Mouse (Mus musculus) testis, adult 2 months (tissue): ENCODE results near the gene Glud1. TPM values are rescaled to one million over a fixed set of nuclear protein-coding genes. Genes with fewer than 3 reads are reported as not detected.

Experiments used
- H3K27ac ChIP-seq: fragments of 200-500 bp; 2 replicates; pipeline ENCODE4 v1.5.1; 2012; ENCODE audit warnings: low read depth, low read length; ENCODE audit not compliant: control insufficient read depth, insufficient read depth
- H3K27me3 ChIP-seq: fragments of 200-500 bp; 2 replicates; pipeline ENCODE4 v1.6.1; 2012; ENCODE audit warnings: mild to moderate bottlenecking, low read length, moderate library complexity; ENCODE audit not compliant: control insufficient read depth, insufficient read depth
- H3K36me3 ChIP-seq: fragments of 200-500 bp; 2 replicates; pipeline ENCODE4 v1.6.1; 2012; ENCODE audit warnings: mild to moderate bottlenecking, low read length; ENCODE audit not compliant: control insufficient read depth, insufficient read depth
- H3K4me1 ChIP-seq: fragments of 200-500 bp; 2 replicates; pipeline ENCODE4 v1.6.1; 2012; ENCODE audit warnings: low read length; ENCODE audit not compliant: control insufficient read depth, insufficient read depth
- H3K4me3 ChIP-seq: fragments of 200-500 bp; 2 replicates; pipeline ENCODE4 v1.5.1; 2012; ENCODE audit warnings: low read depth, mild to moderate bottlenecking, low read length, moderate library complexity, mixed read lengths; ENCODE audit not compliant: control insufficient read depth
- CTCF ChIP-seq: fragments of 200-500 bp; IDR thresholded peaks from 2 replicates; pipeline ENCODE4 v1.5.1; 2012; ENCODE audit warnings: low read depth, mild to moderate bottlenecking, inconsistent platforms, low read length, moderate library complexity; ENCODE audit not compliant: control insufficient read depth, insufficient read depth, insufficient replicate concordance
- POLR2A ChIP-seq: fragments of 200-500 bp; IDR thresholded peaks from 2 replicates; pipeline ENCODE4 v1.6.1; 2012; ENCODE audit warnings: low read depth, mild to moderate bottlenecking, inconsistent platforms, low read length, moderate library complexity; ENCODE audit not compliant: control insufficient read depth
- polyA plus RNA-seq: library from polyadenylated mRNA; depleted of rRNA; stranded (reverse); fragments of >200 nt; gene quantifications from 2 replicates; pipeline ENCODE4 v1.2.3, GENCODE M21; 2012

The Glud1 gene
- polyA plus RNA-seq, 1 experiment, result 7.1 TPM

DNA sequence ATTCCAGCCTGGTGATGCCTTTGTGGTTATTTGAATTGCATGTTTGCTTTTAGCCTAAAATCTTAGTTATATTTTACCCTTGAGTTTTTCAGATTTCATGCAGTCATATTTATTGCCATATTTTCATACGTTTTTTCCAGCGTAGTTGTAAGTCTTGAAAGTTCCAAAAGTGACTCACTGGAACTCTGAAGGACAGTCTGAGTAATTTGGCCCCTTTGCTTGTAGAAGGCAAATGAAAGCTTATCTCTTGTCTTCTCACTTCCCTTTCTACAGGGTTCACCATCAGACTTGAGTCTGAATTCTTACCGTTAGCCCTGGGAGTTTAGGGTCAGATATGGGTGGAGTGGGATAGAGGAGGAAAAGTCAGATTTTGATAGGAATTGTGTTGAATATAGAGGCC, 16.1 kb downstream of the Glud1 start:
- H3K27ac ChIP-seq, result no peak overlapping the region
- no peaks in the 10 kb centered on the region; the same call in 1 of the 2 replicates for H3K36me3 ChIP-seq
- no peak overlapping the region for H3K4me3 ChIP-seq
- no peak for TF ChIP-seq POLR2A
- no peaks in the 10 kb centered on the region for H3K27me3 ChIP-seq
- no peaks in the 10 kb centered on the region for H3K4me1 ChIP-seq

DNA sequence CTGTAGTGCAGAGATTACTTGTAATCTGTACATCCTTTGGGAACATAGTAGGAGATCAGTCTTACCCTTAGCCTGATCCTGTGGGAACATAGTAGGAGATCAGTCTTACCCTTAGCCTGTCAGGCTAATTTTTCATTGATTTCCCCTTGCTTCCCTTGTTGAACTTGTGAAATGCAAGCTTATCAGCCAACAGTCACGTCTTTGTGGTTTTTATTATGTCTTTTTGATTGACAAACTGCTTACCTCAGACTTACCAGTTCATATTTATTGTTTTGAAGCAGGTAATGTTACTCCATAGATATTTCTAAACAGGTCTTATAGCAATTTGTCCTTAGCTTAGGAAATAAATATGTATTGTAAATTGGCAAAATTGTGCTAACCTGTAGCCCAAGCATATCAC, 17.1 kb downstream of the Glud1 start:
- no peaks in the 10 kb centered on the region for H3K27me3 ChIP-seq
- no peak overlapping the region for H3K4me3 ChIP-seq
- H3K27ac ChIP-seq, result no peak overlapping the region
- H3K4me1 ChIP-seq, result no peaks in the 10 kb centered on the region
- TF ChIP-seq POLR2A (no peak), CTCF (no peak)
- H3K36me3 ChIP-seq, result no peaks in the 10 kb centered on the region; the same call in 1 of the 2 replicates

DNA sequence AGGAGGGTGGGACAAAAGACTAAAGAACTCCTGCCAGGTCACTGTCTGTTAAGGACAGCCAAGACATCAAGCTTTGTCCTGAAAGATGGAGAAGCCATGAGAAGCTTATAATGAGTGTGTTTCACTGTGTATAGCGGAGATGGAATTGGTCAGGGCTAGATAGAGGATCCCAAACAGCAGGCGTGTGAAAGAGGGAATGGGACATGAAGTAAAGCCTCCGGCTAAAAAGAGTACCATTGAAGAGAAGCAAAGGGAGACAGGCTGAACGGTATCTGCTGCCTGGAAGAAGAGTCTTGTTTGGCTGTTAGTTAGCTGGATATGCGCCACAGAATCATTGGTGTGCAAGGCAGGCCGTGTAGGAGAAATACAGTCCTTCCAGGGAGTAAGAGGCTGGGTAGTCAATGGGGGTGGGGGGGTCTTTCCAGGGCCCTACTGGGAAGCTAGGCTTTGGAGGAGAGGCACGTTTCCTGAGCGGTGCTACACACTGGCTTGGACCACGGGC, 20.2 kb downstream of the Glud1 start:
- no peaks in the 10 kb centered on the region for H3K4me1 ChIP-seq
- H3K36me3 ChIP-seq, result peaks cover 2% of the 10 kb centered on the region
- no peak overlapping the region for H3K27ac ChIP-seq
- no peak for TF ChIP-seq CTCF
- no peak for TF ChIP-seq POLR2A
- no peak overlapping the region for H3K4me3 ChIP-seq
- H3K27me3 ChIP-seq, result no peaks in the 10 kb centered on the region

DNA sequence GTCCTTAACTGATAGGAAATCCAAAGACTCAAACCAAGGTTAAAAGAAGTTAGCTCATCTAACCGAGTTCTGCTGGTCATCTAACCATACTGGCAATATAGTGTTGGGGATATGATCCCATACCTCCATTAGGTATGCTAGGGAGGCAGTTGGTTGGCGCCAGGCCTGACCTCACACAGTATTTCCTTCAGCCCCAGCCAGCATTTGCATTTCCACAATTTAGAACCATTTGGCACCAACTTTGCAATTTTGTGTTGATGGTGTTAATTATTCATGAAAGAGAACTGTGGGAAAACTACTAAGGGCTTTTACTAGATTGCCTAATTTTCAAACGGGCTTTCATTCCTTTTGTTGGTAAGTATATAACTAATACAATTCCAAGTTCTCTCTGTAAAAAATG, 21.4 kb downstream of the Glud1 start:
- H3K4me3 ChIP-seq, result no peak overlapping the region
- no peaks in the 10 kb centered on the region for H3K27me3 ChIP-seq
- peaks cover 2% of the 10 kb centered on the region for H3K36me3 ChIP-seq
- no peak overlapping the region for H3K27ac ChIP-seq
- no peaks in the 10 kb centered on the region for H3K4me1 ChIP-seq
- TF ChIP-seq POLR2A, result no peak
- TF ChIP-seq CTCF, result no peak

DNA sequence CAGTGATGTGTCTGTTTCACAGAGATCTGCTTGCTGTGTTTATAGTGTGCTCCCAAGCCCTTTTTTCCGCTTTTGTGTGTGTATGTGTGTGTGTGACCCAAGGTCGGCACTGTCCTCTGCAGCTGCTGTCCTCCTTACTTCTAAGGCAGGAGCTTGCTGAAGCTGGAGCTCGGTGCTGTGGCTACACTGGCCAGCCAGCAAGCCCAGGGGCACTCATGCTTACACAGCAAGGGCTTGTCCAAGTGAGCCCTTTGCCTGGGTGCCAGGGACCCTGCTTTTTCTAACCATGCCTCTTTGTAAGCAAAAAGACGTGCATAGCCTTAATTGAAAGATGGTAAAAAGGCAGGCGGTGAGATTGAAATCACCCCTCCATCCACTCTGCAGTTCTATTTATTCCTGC, 21.9 kb downstream of the Glud1 start:
- peaks cover 2% of the 10 kb centered on the region for H3K36me3 ChIP-seq
- H3K4me3 ChIP-seq, result no peak overlapping the region
- H3K27ac ChIP-seq, result no peak overlapping the region
- no peaks in the 10 kb centered on the region for H3K27me3 ChIP-seq
- TF ChIP-seq POLR2A, result no peak
- no peak for TF ChIP-seq CTCF
- H3K4me1 ChIP-seq, result no peaks in the 10 kb centered on the region

DNA sequence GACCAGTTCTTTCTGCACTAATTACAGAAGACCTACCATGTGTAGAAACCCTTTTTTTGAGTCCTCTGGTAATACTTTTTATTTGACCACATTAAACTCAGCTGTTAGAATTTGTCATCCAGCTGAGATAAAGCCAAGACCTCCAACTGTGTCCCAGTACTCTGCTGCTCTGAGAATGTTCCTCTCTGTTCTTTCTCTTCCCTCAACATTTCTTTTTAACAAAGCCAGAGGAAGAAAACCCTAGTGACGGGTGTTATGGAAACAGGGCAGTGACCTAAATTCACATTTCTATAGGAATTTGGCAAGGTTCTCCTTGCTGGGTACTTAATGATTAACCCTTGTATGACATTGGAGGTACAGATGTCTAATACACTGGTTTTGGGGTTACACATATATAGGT, 28.9 kb downstream of the Glud1 start:
- H3K36me3 ChIP-seq, result peaks cover 2% of the 10 kb centered on the region; the same call in 1 of the 2 replicates
- TF ChIP-seq CTCF (no peak), POLR2A (no peak)
- no peaks in the 10 kb centered on the region for H3K27me3 ChIP-seq
- H3K4me1 ChIP-seq, result no peaks in the 10 kb centered on the region
- no peak overlapping the region for H3K4me3 ChIP-seq
- no peak overlapping the region for H3K27ac ChIP-seq

DNA sequence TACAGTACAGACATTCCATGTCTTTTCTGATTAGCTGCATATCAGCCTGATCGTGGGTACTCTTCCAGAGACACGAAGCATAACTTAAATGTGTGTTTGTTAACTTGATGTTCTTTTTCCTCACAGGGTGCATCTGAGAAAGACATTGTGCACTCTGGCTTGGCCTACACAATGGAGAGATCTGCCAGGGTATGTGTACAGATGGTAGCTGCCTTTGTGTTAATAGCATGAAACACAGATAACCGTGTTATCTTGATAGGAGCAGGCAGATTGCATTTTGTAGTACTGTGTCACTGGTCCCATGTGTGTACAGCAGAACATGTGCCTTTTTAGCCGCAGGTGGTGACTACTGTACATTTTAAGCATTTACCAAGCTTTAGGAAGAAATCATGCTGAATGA, 31.5 kb downstream of the Glud1 start:
- H3K27ac ChIP-seq, result no peak overlapping the region
- H3K27me3 ChIP-seq, result no peaks in the 10 kb centered on the region
- no peaks in the 10 kb centered on the region; the same call in 1 of the 2 replicates for H3K36me3 ChIP-seq

DNA sequence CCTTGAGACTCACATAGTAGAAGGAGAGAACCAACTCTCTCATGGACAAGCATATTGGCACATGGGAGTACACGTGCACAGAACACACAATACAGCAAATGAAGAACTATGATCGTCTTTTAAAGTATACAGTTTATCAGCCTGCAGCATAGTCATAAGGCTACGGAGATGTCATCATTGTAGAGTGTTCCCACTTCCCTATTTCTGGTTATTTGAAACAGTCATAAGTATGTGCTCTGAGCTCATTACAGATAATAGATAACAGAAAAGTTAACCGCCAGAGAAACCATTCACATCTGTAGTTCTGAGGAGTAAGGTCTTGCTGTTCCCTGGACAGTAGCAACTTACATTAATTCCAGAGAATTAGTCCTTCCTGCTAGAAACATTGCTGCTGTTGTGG, 32.6 kb downstream of the Glud1 start:
- Histone ChIP-seq H3K4me3 (no peak overlapping the region), H3K4me1 (no peaks in the 10 kb centered on the region), H3K27ac (no peak overlapping the region), H3K27me3 (no peaks in the 10 kb centered on the region), H3K36me3 (no peaks in the 10 kb centered on the region; the same call in 1 of the 2 replicates)
- TF ChIP-seq POLR2A (no peak), CTCF (no peak)

More for the DNA sequence above, 31.5 kb downstream of the Glud1 start:
- TF ChIP-seq POLR2A (no peak), CTCF (no peak)
- Histone ChIP-seq H3K4me1 (no peaks in the 10 kb centered on the region), H3K4me3 (no peak overlapping the region)
